In genomic region chr10:8518141-8519013, GRCm38 (mm10) we compare ENCODE assay signal across 8 mouse cellular contexts. TPM values are rescaled to one million over a fixed set of nuclear protein-coding genes. Genes with fewer than 3 reads are reported as not detected.
A peak's percentile ranks its signal among the peaks of the same experiment; 100 is the strongest.
DNase-seq lines count a peak whose midpoint lies in the region; ATAC-seq and TF ChIP-seq lines count a peak whose summit lies in the region.

Gene Ust, minus strand, starts transcription at chr10:8518825.

- WGBS in forebrain, embryonic 13.5 days = under 1% methylated on average over 57 of the region's 78 CpGs
- 1% methylated on average over 73 of the region's 78 CpGs for whole genome bisulfite sequencing in heart, embryonic 16.5 days
- WGBS in liver, embryonic 16.5 days (ENCODE audit: insufficient replicate concordance) = under 1% methylated on average over 67 of the region's 78 CpGs
- WGBS in neural tube, embryonic 12.5 days = under 1% methylated on average over 78 of the region's 78 CpGs

- H3K9ac ChIP-seq in forebrain, embryonic 13.5 days = peak within 1 kb of the TSS; percentile 83
- peak within 1 kb of the TSS; percentile 84 for H3K9ac ChIP-seq in heart, embryonic 16.5 days (ENCODE audit: low read length)
- H3K9ac ChIP-seq in liver, embryonic 16.5 days (ENCODE audit: low read depth, low read length) = 0 out of 2 replicates have a peak within 1 kb of the TSS, but pooled peaks have one; percentile 24
- peak within 1 kb of the TSS; percentile 75 for H3K9ac ChIP-seq in neural tube, embryonic 12.5 days

- TF ChIP-seq CTCF in brain, embryonic 14.5 days (IDR thresholded peaks at IDR 0.05; ENCODE audit: borderline replicate concordance, extremely low read depth, insufficient read depth, insufficient read length) = no peak
- no peak for TF ChIP-seq CTCF in testis, adult 2 months (IDR thresholded peaks at IDR 0.05; ENCODE audit: control insufficient read depth, insufficient read depth, insufficient replicate concordance, low read depth, low read length)

- no peak within 1 kb of the TSS for H3K27ac ChIP-seq in forebrain, embryonic 13.5 days
- peak within 1 kb of the TSS; percentile 73 for H3K27ac ChIP-seq in heart, embryonic 16.5 days (ENCODE audit: low read length)
- peak within 1 kb of the TSS; percentile 53 for H3K27ac ChIP-seq in liver, embryonic 16.5 days (ENCODE audit: low read length)
- H3K27ac ChIP-seq in neural tube, embryonic 12.5 days = no peak within 1 kb of the TSS
- peak within 1 kb of the TSS; percentile 69 for H3K27ac ChIP-seq in testis, adult 2 months (ENCODE audit: control insufficient read depth, insufficient read depth, low read depth, low read length)

- peaks cover 18% of the 10 kb centered on the region for H3K4me1 ChIP-seq in forebrain, embryonic 13.5 days
- peaks cover 14% of the 10 kb centered on the region for H3K4me1 ChIP-seq in heart, embryonic 16.5 days (ENCODE audit: control insufficient read depth, insufficient read depth, low read length)
- H3K4me1 ChIP-seq in liver, embryonic 16.5 days (ENCODE audit: control insufficient read depth, low read depth, low read length) = no peaks in the 10 kb centered on the region
- peaks cover 17% of the 10 kb centered on the region for H3K4me1 ChIP-seq in neural tube, embryonic 12.5 days
- H3K4me1 ChIP-seq in testis, adult 2 months (ENCODE audit: control insufficient read depth, insufficient read depth, low read length) = peaks cover 9% of the 10 kb centered on the region

- no peaks in the 10 kb centered on the region for H3K36me3 ChIP-seq in forebrain, embryonic 13.5 days (ENCODE audit: poor library complexity, severe bottlenecking)
- H3K36me3 ChIP-seq in heart, embryonic 16.5 days (ENCODE audit: control insufficient read depth, insufficient read depth) = no peaks in the 10 kb centered on the region
- H3K36me3 ChIP-seq in liver, embryonic 16.5 days (ENCODE audit: control insufficient read depth, insufficient read depth) = no peaks in the 10 kb centered on the region
- peaks cover 3% of the 10 kb centered on the region; the same call in 1 of the 2 replicates for H3K36me3 ChIP-seq in neural tube, embryonic 12.5 days
- no peaks in the 10 kb centered on the region for H3K36me3 ChIP-seq in testis, adult 2 months (ENCODE audit: control insufficient read depth, insufficient read depth, low read length)

- peak within 1 kb of the TSS; percentile 96 for H3K4me2 ChIP-seq in forebrain, embryonic 13.5 days
- peak within 1 kb of the TSS; percentile 90 for H3K4me2 ChIP-seq in heart, embryonic 16.5 days (ENCODE audit: low read depth, low read length)
- H3K4me2 ChIP-seq in liver, embryonic 16.5 days (ENCODE audit: low read depth, low read length) = peak within 1 kb of the TSS; percentile 62
- H3K4me2 ChIP-seq in neural tube, embryonic 12.5 days (replicated peaks) = peak within 1 kb of the TSS; percentile 94

- H3K4me3 ChIP-seq in forebrain, embryonic 13.5 days = peak within 1 kb of the TSS; percentile 79
- peak within 1 kb of the TSS; percentile 84 for H3K4me3 ChIP-seq in heart, embryonic 16.5 days (ENCODE audit: low read length)
- peak within 1 kb of the TSS; percentile 60 for H3K4me3 ChIP-seq in liver, embryonic 16.5 days (ENCODE audit: low read depth, low read length)
- H3K4me3 ChIP-seq in neural tube, embryonic 12.5 days = peak within 1 kb of the TSS; percentile 82
- peak within 1 kb of the TSS; percentile 86 for H3K4me3 ChIP-seq in testis, adult 2 months (ENCODE audit: control insufficient read depth, low read depth, low read length)

- peak; percentile 76 for DNase-seq in CD4-positive, CD25-positive, alpha-beta regulatory T cell, adult 2 months (ENCODE audit: low read depth, low spot score)
- peak; percentile 90 for DNase-seq in brain, embryonic 14.5 days (ENCODE audit: low read depth)
- peak; percentile 85 for DNase-seq in kidney, postnatal 14 days

- peak; percentile 89 for ATAC-seq in forebrain, embryonic 13.5 days
- ATAC-seq in heart, embryonic 16.5 days (replicated peaks; ENCODE audit: extremely low read depth, insufficient read depth, low FRiP score) = peak; percentile 93
- peak; percentile 66 for ATAC-seq in liver, embryonic 16.5 days (ENCODE audit: low read depth)
- peak; percentile 89 for ATAC-seq in neural tube, embryonic 12.5 days (ENCODE audit: low FRiP score, low read depth)

- H3K9me3 ChIP-seq in forebrain, embryonic 13.5 days (replicated peaks) = no peaks in the 10 kb centered on the region
- H3K9me3 ChIP-seq in heart, embryonic 16.5 days (replicated peaks; ENCODE audit: control insufficient read depth, low read length) = peaks cover 5% of the 10 kb centered on the region
- no peaks in the 10 kb centered on the region for H3K9me3 ChIP-seq in liver, embryonic 16.5 days (replicated peaks; ENCODE audit: control insufficient read depth, low read length)
- no peaks in the 10 kb centered on the region for H3K9me3 ChIP-seq in neural tube, embryonic 12.5 days

- peaks cover 27% of the 10 kb centered on the region for H3K27me3 ChIP-seq in forebrain, embryonic 13.5 days
- H3K27me3 ChIP-seq in heart, embryonic 16.5 days (ENCODE audit: control insufficient read depth, insufficient read depth, low read length) = peaks cover 9% of the 10 kb centered on the region
- H3K27me3 ChIP-seq in liver, embryonic 16.5 days (ENCODE audit: control insufficient read depth, insufficient read depth, low read depth, low read length) = peaks cover 28% of the 10 kb centered on the region
- peaks cover 7% of the 10 kb centered on the region; the same call in 1 of the 2 replicates for H3K27me3 ChIP-seq in neural tube, embryonic 12.5 days (replicated peaks)
- H3K27me3 ChIP-seq in testis, adult 2 months (ENCODE audit: control insufficient read depth, insufficient read depth, low read length) = no peaks in the 10 kb centered on the region

- TF ChIP-seq POLR2A in brain, embryonic 14.5 days (IDR thresholded peaks at IDR 0.05; ENCODE audit: borderline replicate concordance, extremely low read depth, insufficient read depth, insufficient read length, poor library complexity, severe bottlenecking) = no peak; the same call in 1 of the 2 replicates
- TF ChIP-seq POLR2A in testis, adult 2 months (IDR thresholded peaks at IDR 0.05; ENCODE audit: control insufficient read depth, low read depth, low read length) = 0 out of 2 replicates have a peak, but pooled peaks have one; percentile 20

RNA-seq across cellular contexts. Expression of gene Ust, which starts in this region (rescaled TPM):
- 3.7 and 4.4 TPM in 2 replicates for polyA plus RNA-seq in brain, embryonic 14.5 days (2012; rRNA removed)
- polyA plus RNA-seq in forebrain, embryonic 13.5 days (2015; fragmentation: Nextera tagmentation; extraction: Ambion mirVana) = 2.3 and 4.0 TPM in 2 replicates
- polyA plus RNA-seq in heart, embryonic 16.5 days (2015; fragmentation: Nextera tagmentation; extraction: Ambion mirVana) = 2.1 and 2.2 TPM in 2 replicates
- polyA plus RNA-seq in liver, embryonic 16.5 days (2015; fragmentation: Nextera tagmentation; extraction: Ambion mirVana) = 0.48 TPM in 2 replicates
- polyA plus RNA-seq in neural tube, embryonic 12.5 days (2016; fragmentation: Nextera tagmentation; extraction: Ambion mirVana) = 7.7 and 7.8 TPM in 2 replicates
- 0.71 and 1.1 TPM in 2 replicates for polyA plus RNA-seq in testis, adult 2 months (2012; rRNA removed)

Comparison
In these comparisons a context has a peak if more than half of its experiments do, and no peak if none do; other contexts are left out.
1. Peak in ATAC-seq, H3K4me3 ChIP-seq, H3K27ac ChIP-seq, H3K9ac ChIP-seq and H3K4me2 ChIP-seq in liver, embryonic 16.5 days; RNA of the gene not detected or under 1 TPM.
2. H3K27ac ChIP-seq: peak in heart, embryonic 16.5 days (single experiment) and testis, adult 2 months (single experiment); none in forebrain, embryonic 13.5 days (single experiment) and neural tube, embryonic 12.5 days (single experiment).
3. H3K9ac ChIP-seq: peak in every context shown above with its lines; median percentile 84 in heart, embryonic 16.5 days; 83 in forebrain, embryonic 13.5 days; 75 in neural tube, embryonic 12.5 days; 24 in liver, embryonic 16.5 days.
4. Peak in every context shown above with its lines, with median percentiles within 50 percentile points of each other: DNase-seq, ATAC-seq, H3K4me2 ChIP-seq and H3K4me3 ChIP-seq.